9 mouse cellular contexts compared by ENCODE assay signal in the genomic region with DNA sequence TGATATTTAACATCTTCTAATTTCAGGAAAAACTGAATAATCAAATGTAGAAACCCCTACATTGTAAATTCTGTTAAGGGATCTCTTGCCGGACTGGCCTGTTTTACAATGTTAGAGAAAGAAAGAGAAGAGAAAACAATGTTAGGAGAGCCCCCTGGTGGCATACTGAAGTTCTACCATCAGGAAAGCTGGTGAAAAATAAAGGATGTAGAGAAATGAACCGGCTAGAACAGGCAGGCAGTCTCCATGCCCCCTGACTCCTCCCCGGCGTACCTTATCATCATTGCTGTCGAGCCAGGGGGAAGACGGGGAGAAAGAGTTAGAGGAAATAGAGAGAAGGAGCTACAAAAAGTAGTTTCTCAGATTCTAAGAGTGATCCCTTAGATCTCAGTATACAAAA. TPM values are rescaled to one million over a fixed set of nuclear protein-coding genes. Genes with fewer than 3 reads are reported as not detected.
DNase-seq lines count a peak whose midpoint lies in the region; ATAC-seq and TF ChIP-seq lines count a peak whose summit lies in the region.
"Had no signal": no experiment of that assay in that cellular context is flagged by ENCODE, and none has a peak within 500 bp of the region (broad histone marks: within the 10 kb centered on the region; RNA-seq: fewer than 3 reads in every experiment).

No protein-coding gene starts in this region.

- WGBS in intestine, postnatal 0 days: 4% methylated on average over 6 of the region's 6 CpGs
- WGBS in intestine, embryonic 16.5 days: 6% methylated on average over 6 of the region's 6 CpGs
- WGBS in neural tube, embryonic 11.5 days: 15% methylated on average over 6 of the region's 6 CpGs
- 12% methylated on average over 6 of the region's 6 CpGs for WGBS in forebrain, embryonic 15.5 days

- H3K4me2 ChIP-seq in intestine, postnatal 0 days (replicated peaks; ENCODE audit: low read depth): no peak overlapping the region
- no peak overlapping the region for H3K4me2 ChIP-seq in intestine, embryonic 16.5 days (ENCODE audit: low read depth, low read length)
- H3K4me2 ChIP-seq in neural tube, embryonic 11.5 days (ENCODE audit: low read depth): no peak overlapping the region
- no peak overlapping the region for H3K4me2 ChIP-seq in forebrain, embryonic 15.5 days (replicated peaks)

- no peaks in the 10 kb centered on the region for H3K9me3 ChIP-seq in intestine, postnatal 0 days (ENCODE audit: control insufficient read depth)
- no peaks in the 10 kb centered on the region for H3K9me3 ChIP-seq in intestine, embryonic 16.5 days (ENCODE audit: control insufficient read depth, low read length)
- no peaks in the 10 kb centered on the region for H3K9me3 ChIP-seq in neural tube, embryonic 11.5 days (ENCODE audit: control insufficient read depth, low read length)
- no peaks in the 10 kb centered on the region for H3K9me3 ChIP-seq in forebrain, embryonic 15.5 days

- H3K27me3 ChIP-seq in intestine, postnatal 0 days (replicated peaks; ENCODE audit: control insufficient read depth, insufficient read depth, low read length): no peaks in the 10 kb centered on the region
- no peaks in the 10 kb centered on the region for H3K27me3 ChIP-seq in intestine, embryonic 16.5 days (replicated peaks; ENCODE audit: control insufficient read depth, insufficient read depth, low read length)
- H3K27me3 ChIP-seq in neural tube, embryonic 11.5 days (ENCODE audit: control insufficient read depth, insufficient read depth, low read length): 0 out of 2 replicates have a peak, but pooled peaks cover 3% of the 10 kb centered on the region
- peaks cover 47% of the 10 kb centered on the region for H3K27me3 ChIP-seq in forebrain, embryonic 15.5 days

- H3K4me3 ChIP-seq in intestine, postnatal 0 days (ENCODE audit: low read depth, low read length): no peak overlapping the region
- H3K4me3 ChIP-seq in intestine, embryonic 16.5 days (ENCODE audit: low read length): no peak overlapping the region
- H3K4me3 ChIP-seq in neural tube, embryonic 11.5 days (ENCODE audit: low read depth, low read length): no peak overlapping the region
- no peak overlapping the region for H3K4me3 ChIP-seq in forebrain, embryonic 15.5 days

- H3K27ac ChIP-seq in intestine, postnatal 0 days (ENCODE audit: low read depth, low read length): no peak overlapping the region
- H3K27ac ChIP-seq in intestine, embryonic 16.5 days (ENCODE audit: low read length): no peak overlapping the region
- no peak overlapping the region for H3K27ac ChIP-seq in neural tube, embryonic 11.5 days (ENCODE audit: low read depth, low read length)
- H3K27ac ChIP-seq in forebrain, embryonic 15.5 days (replicated peaks): no peak overlapping the region

- H3K36me3 ChIP-seq in intestine, postnatal 0 days (ENCODE audit: control insufficient read depth, insufficient read depth): no peaks in the 10 kb centered on the region
- H3K36me3 ChIP-seq in intestine, embryonic 16.5 days (ENCODE audit: control insufficient read depth, insufficient read depth, low read length): no peaks in the 10 kb centered on the region
- no peaks in the 10 kb centered on the region for H3K36me3 ChIP-seq in neural tube, embryonic 11.5 days (ENCODE audit: control insufficient read depth, insufficient read depth, low read length)
- no peaks in the 10 kb centered on the region for H3K36me3 ChIP-seq in forebrain, embryonic 15.5 days

- peak; percentile 72 for DNase-seq in ES-CJ7 (ENCODE audit: low read depth, low spot score)
- peak; percentile 35 to 68 for DNase-seq in adrenal gland, postnatal 36 days
- DNase-seq in gastrocnemius, postnatal 10 days: peak; percentile 47
- DNase-seq in left cerebral cortex, adult 18-20 months (ENCODE audit: low spot score in 2 of 2): peak; percentile 45 to 63
- peak; percentile 51 for DNase-seq in neural tube, embryonic 11.5 days (ENCODE audit: low spot score)

- no peak overlapping the region for H3K9ac ChIP-seq in intestine, postnatal 0 days (ENCODE audit: low read depth, low read length)
- H3K9ac ChIP-seq in intestine, embryonic 16.5 days (ENCODE audit: low read depth, low read length): no peak overlapping the region
- no peak overlapping the region for H3K9ac ChIP-seq in neural tube, embryonic 11.5 days (ENCODE audit: low read length)
- H3K9ac ChIP-seq in forebrain, embryonic 15.5 days (replicated peaks): no peak overlapping the region

- no peak for ATAC-seq in intestine, postnatal 0 days
- ATAC-seq in intestine, embryonic 16.5 days: no peak
- ATAC-seq in neural tube, embryonic 11.5 days (ENCODE audit: insufficient read depth, low FRiP score, low TSS enrichment): no peak
- ATAC-seq in forebrain, embryonic 15.5 days (replicated peaks): no peak

- TF ChIP-seq CTCF in intestine, postnatal 0 days (IDR thresholded peaks at IDR 0.05; ENCODE audit: low read depth): peak; percentile 77

- H3K4me1 ChIP-seq in intestine, postnatal 0 days (replicated peaks; ENCODE audit: control insufficient read depth, insufficient read depth, low read length): no peaks in the 10 kb centered on the region
- peaks cover 3% of the 10 kb centered on the region; the same call in 1 of the 2 replicates for H3K4me1 ChIP-seq in intestine, embryonic 16.5 days (ENCODE audit: control insufficient read depth, insufficient read depth, low read length)
- H3K4me1 ChIP-seq in neural tube, embryonic 11.5 days (ENCODE audit: control insufficient read depth, insufficient read depth, low read length): no peaks in the 10 kb centered on the region
- 0 out of 2 replicates have a peak, but pooled peaks cover 5% of the 10 kb centered on the region for H3K4me1 ChIP-seq in forebrain, embryonic 15.5 days

RNA-seq across cellular contexts. Expression of a gene that starts 32.6 kb away (rescaled TPM):
- 0.59 and 0.61 TPM in 2 replicates for polyA plus RNA-seq in intestine, postnatal 0 days (2015; fragmentation: Nextera tagmentation; extraction: Ambion mirVana)
- 0.81 and 1.1 TPM in 2 replicates for polyA plus RNA-seq in intestine, embryonic 16.5 days (2015; fragmentation: Nextera tagmentation; extraction: Ambion mirVana)
- under 1 TPM; 0.13 to 0.26 TPM for total RNA-seq in adrenal gland, postnatal 36 days (2021)
- total RNA-seq in gastrocnemius, postnatal 10 days (2021): 1 to 10 TPM; 1.3 to 1.4 TPM
- 10 to 100 TPM; 10.1 to 10.2 TPM for total RNA-seq in left cerebral cortex, adult 18-20 months (2021)
- polyA plus RNA-seq in neural tube, embryonic 11.5 days (2014; fragmentation: Nextera tagmentation; extraction: Ambion mirVana): 1.9 and 2.6 TPM in 2 replicates
- polyA plus RNA-seq in forebrain, embryonic 15.5 days (2015; fragmentation: Nextera tagmentation; extraction: Ambion mirVana): 2.6 and 3.1 TPM in 2 replicates

RNA-seq across cellular contexts. Expression of a gene that starts 33.5 kb away (rescaled TPM):
- polyA plus RNA-seq in intestine, postnatal 0 days (2015; fragmentation: Nextera tagmentation; extraction: Ambion mirVana): not detected in 2 replicates
- not detected in 2 replicates for polyA plus RNA-seq in intestine, embryonic 16.5 days (2015; fragmentation: Nextera tagmentation; extraction: Ambion mirVana)
- not detected for total RNA-seq in adrenal gland, postnatal 36 days (2021)
- total RNA-seq in gastrocnemius, postnatal 10 days (2021): not detected
- total RNA-seq in left cerebral cortex, adult 18-20 months (2021): not detected
- not detected in 2 replicates for polyA plus RNA-seq in neural tube, embryonic 11.5 days (2014; fragmentation: Nextera tagmentation; extraction: Ambion mirVana)
- 1.1 and 4.3 TPM in 2 replicates for polyA plus RNA-seq in forebrain, embryonic 15.5 days (2015; fragmentation: Nextera tagmentation; extraction: Ambion mirVana)
- polyA plus RNA-seq: lung, embryonic 16.5 days had no signal
